Mouse (Mus musculus) lung, adult 2 months (tissue): ENCODE measurements at regions not wholly inside any gene's neighbourhood (a gene's known extent, or its start where the extent isn't known, plus 50 kb on each side); places are given as distances from the start of the nearest gene placed in this dataset.

Experiments
- CTCF ChIP-seq: fragments of 200-500 bp; IDR thresholded peaks from 2 replicates; pipeline ENCODE4 v1.5.1; 2011; ENCODE audit warnings: mild to moderate bottlenecking, low read length, control low read depth; ENCODE audit not compliant: insufficient read depth
- POLR2A ChIP-seq: fragments of 200-500 bp; IDR thresholded peaks from 2 replicates; pipeline ENCODE4 v1.6.1; 2011; ENCODE audit warnings: low read depth, mild to moderate bottlenecking, control low read depth, low read length, borderline replicate concordance; ENCODE audit errors: extremely low read depth

GRCm38 (mm10) chr8:126090772-126091171 lies 95.8 kb downstream of the Kcnk1 start:
- TF ChIP-seq CTCF (no peak), POLR2A (no peak)
